Mouse (Mus musculus): ENCODE results near the gene Gfy. TPM values are rescaled to one million over a fixed set of nuclear protein-coding genes. Genes with fewer than 3 reads are reported as not detected.

Gene Gfy
- polyA plus RNA-seq, 1 experiment from 2014 or later = not detected

GRCm38 (mm10) chr7:45165701-45166100, 13.7 kb downstream of the Gfy start:
- no peak overlapping the region for H3K4me2 ChIP-seq
- DNase-seq (no peak), ATAC-seq (ENCODE audit: low read depth) (no peak)
- H3K4me3 ChIP-seq (replicated peaks) = no peak overlapping the region
- peaks cover 2% of the 10 kb centered on the region; the same call in 1 of the 2 replicates for H3K36me3 ChIP-seq
- no peak overlapping the region for H3K27ac ChIP-seq
- H3K27me3 ChIP-seq = peaks cover 85% of the 10 kb centered on the region
- peaks cover 19% of the 10 kb centered on the region for H3K9me3 ChIP-seq (replicated peaks)
- WGBS (ENCODE audit: insufficient replicate concordance) = 40% methylated on average over 11 of the region's 11 CpGs
- no peak overlapping the region for H3K9ac ChIP-seq
- peaks cover 20% of the 10 kb centered on the region for H3K4me1 ChIP-seq (replicated peaks)

- Histone ChIP-seq H3K9ac (no peak overlapping the region), H3K36me3 (peaks cover 10% of the 10 kb centered on the region; the same call in 1 of the 2 replicates), H3K4me1 (replicated peaks) (peaks cover 20% of the 10 kb centered on the region), H3K4me3 (replicated peaks) (no peak overlapping the region), H3K4me2 (no peak overlapping the region), H3K9me3 (replicated peaks) (peaks cover 14% of the 10 kb centered on the region), H3K27ac (no peak overlapping the region), H3K27me3 (peaks cover 76% of the 10 kb centered on the region)
- DNase-seq (no peak), ATAC-seq (ENCODE audit: low read depth) (no peak)
- 50% methylated on average over 5 of the region's 5 CpGs for WGBS (ENCODE audit: insufficient replicate concordance)
Measured at GRCm38 (mm10) chr7:45164833-45165232, 14.5 kb downstream of the Gfy start.

GRCm38 (mm10) chr7:45163735-45164490, 15.5 kb downstream of the Gfy start, which contains the start of gene Slc17a7:
Slc17a7 (plus strand) TSS chr7:45163949.
- ATAC-seq (ENCODE audit: low read depth) (peak; percentile 35; the same call in 1 of the 2 replicates), DNase-seq (peak; percentile 40)
- H3K27ac ChIP-seq = no peak within 1 kb of the TSS
- H3K36me3 ChIP-seq = peaks cover 19% of the 10 kb centered on the region; the same call in 1 of the 2 replicates
- H3K4me2 ChIP-seq = peak within 1 kb of the TSS; percentile 72
- H3K9ac ChIP-seq = peak within 1 kb of the TSS; percentile 53
- WGBS (ENCODE audit: insufficient replicate concordance) = 2% methylated on average over 38 of the region's 41 CpGs
- H3K9me3 ChIP-seq (replicated peaks) = peaks cover 5% of the 10 kb centered on the region; the same call in 1 of the 2 replicates
- H3K4me1 ChIP-seq (replicated peaks) = peaks cover 20% of the 10 kb centered on the region
- peak within 1 kb of the TSS; percentile 59 for H3K4me3 ChIP-seq (replicated peaks)
- H3K27me3 ChIP-seq = peaks cover 67% of the 10 kb centered on the region

GRCm38 (mm10) chr7:45162996-45163615, 16.3 kb downstream of the Gfy start:
- Histone ChIP-seq H3K4me2 (no peak overlapping the region), H3K27ac (no peak overlapping the region), H3K4me1 (replicated peaks) (peaks cover 20% of the 10 kb centered on the region), H3K9me3 (replicated peaks) (no peaks in the 10 kb centered on the region), H3K4me3 (replicated peaks) (no peak overlapping the region), H3K36me3 (peaks cover 19% of the 10 kb centered on the region; the same call in 1 of the 2 replicates), H3K9ac (no peak overlapping the region), H3K27me3 (peaks cover 59% of the 10 kb centered on the region)
- ATAC-seq (ENCODE audit: low read depth) = no peak
- WGBS (ENCODE audit: insufficient replicate concordance) = 58% methylated on average over 9 of the region's 9 CpGs
- no peak for DNase-seq

GRCm38 (mm10) chr7:45162551-45162950, 16.8 kb downstream of the Gfy start:
- Histone ChIP-seq H3K4me2 (peak overlapping the region; percentile 74), H3K4me3 (replicated peaks) (peak overlapping the region; percentile 42), H3K27me3 (peaks cover 53% of the 10 kb centered on the region), H3K9me3 (replicated peaks) (no peaks in the 10 kb centered on the region), H3K4me1 (replicated peaks) (peaks cover 20% of the 10 kb centered on the region), H3K36me3 (peaks cover 19% of the 10 kb centered on the region; the same call in 1 of the 2 replicates), H3K27ac (no peak overlapping the region), H3K9ac (peak overlapping the region; percentile 37; the same call in 1 of the 2 replicates)
- no peak for DNase-seq
- ATAC-seq (ENCODE audit: low read depth) = peak; percentile 18; the same call in 1 of the 2 replicates
- 21% methylated on average over 6 of the region's 6 CpGs for WGBS (ENCODE audit: insufficient replicate concordance)

- peak overlapping the region; percentile 42 for H3K4me3 ChIP-seq (replicated peaks)
- H3K9me3 ChIP-seq (replicated peaks) = no peaks in the 10 kb centered on the region
- H3K36me3 ChIP-seq = peaks cover 22% of the 10 kb centered on the region
- H3K9ac ChIP-seq = peak overlapping the region; percentile 37; the same call in 1 of the 2 replicates
- ATAC-seq (ENCODE audit: low read depth) (peak; percentile 73), DNase-seq (peak; percentile 72)
- peak overlapping the region; percentile 74 for H3K4me2 ChIP-seq
- H3K4me1 ChIP-seq (replicated peaks) = peaks cover 20% of the 10 kb centered on the region
- 4% methylated on average over 35 of the region's 35 CpGs for WGBS (ENCODE audit: insufficient replicate concordance)
- H3K27ac ChIP-seq = no peak overlapping the region
- peaks cover 46% of the 10 kb centered on the region for H3K27me3 ChIP-seq
Measured at GRCm38 (mm10) chr7:45161612-45162473, 17.5 kb downstream of the Gfy start.

GRCm38 (mm10) chr7:45160866-45161265, 18.5 kb downstream of the Gfy start:
- WGBS (ENCODE audit: insufficient replicate concordance) = 71% methylated on average over 3 of the region's 3 CpGs
- H3K4me3 ChIP-seq (replicated peaks) = no peak overlapping the region
- no peak for ATAC-seq (ENCODE audit: low read depth)
- no peaks in the 10 kb centered on the region for H3K9me3 ChIP-seq (replicated peaks)
- H3K9ac ChIP-seq = no peak overlapping the region
- H3K4me1 ChIP-seq (replicated peaks) = peaks cover 20% of the 10 kb centered on the region
- no peak overlapping the region for H3K27ac ChIP-seq
- H3K4me2 ChIP-seq = no peak overlapping the region
- peaks cover 25% of the 10 kb centered on the region for H3K36me3 ChIP-seq
- peaks cover 36% of the 10 kb centered on the region for H3K27me3 ChIP-seq
- DNase-seq = no peak

- no peak overlapping the region for H3K27ac ChIP-seq
- H3K9me3 ChIP-seq (replicated peaks) = no peaks in the 10 kb centered on the region
- no peak overlapping the region for H3K4me2 ChIP-seq
- WGBS (ENCODE audit: insufficient replicate concordance) = 85% methylated on average over 6 of the region's 6 CpGs
- H3K4me1 ChIP-seq (replicated peaks) = peaks cover 24% of the 10 kb centered on the region
- DNase-seq (no peak), ATAC-seq (ENCODE audit: low read depth) (no peak)
- peaks cover 31% of the 10 kb centered on the region for H3K27me3 ChIP-seq
- peaks cover 25% of the 10 kb centered on the region for H3K36me3 ChIP-seq
- no peak overlapping the region for H3K4me3 ChIP-seq (replicated peaks)
- H3K9ac ChIP-seq = no peak overlapping the region
Measured at GRCm38 (mm10) chr7:45160316-45160800, 19.0 kb downstream of the Gfy start.

- 82% methylated on average over 6 of the region's 6 CpGs for WGBS (ENCODE audit: insufficient replicate concordance)
Measured at GRCm38 (mm10) chr7:45158991-45159390, 20.4 kb downstream of the Gfy start.

GRCm38 (mm10) chr7:45157459-45157858, 21.9 kb downstream of the Gfy start:
- H3K9ac ChIP-seq = no peak overlapping the region
- H3K4me1 ChIP-seq (replicated peaks) = peaks cover 28% of the 10 kb centered on the region
- peaks cover 2% of the 10 kb centered on the region for H3K27me3 ChIP-seq
- H3K4me3 ChIP-seq (replicated peaks) = no peak overlapping the region
- H3K9me3 ChIP-seq (replicated peaks) = no peaks in the 10 kb centered on the region
- 84% methylated on average over 14 of the region's 14 CpGs for WGBS (ENCODE audit: insufficient replicate concordance)
- H3K4me2 ChIP-seq = no peak overlapping the region
- H3K36me3 ChIP-seq = peaks cover 25% of the 10 kb centered on the region
- ATAC-seq (ENCODE audit: low read depth) (no peak), DNase-seq (no peak)
- H3K27ac ChIP-seq = no peak overlapping the region

More at GRCm38 (mm10) chr7:45158991-45159390, 20.4 kb downstream of the Gfy start:
- H3K9me3 ChIP-seq (replicated peaks) = no peaks in the 10 kb centered on the region
- H3K4me3 ChIP-seq (replicated peaks) = no peak overlapping the region
- ATAC-seq (ENCODE audit: low read depth) (no peak), DNase-seq (no peak)
- H3K27ac ChIP-seq = no peak overlapping the region
- peaks cover 29% of the 10 kb centered on the region for H3K4me1 ChIP-seq (replicated peaks)
- no peak overlapping the region for H3K9ac ChIP-seq
- H3K36me3 ChIP-seq = peaks cover 25% of the 10 kb centered on the region
- H3K27me3 ChIP-seq = peaks cover 18% of the 10 kb centered on the region
- no peak overlapping the region for H3K4me2 ChIP-seq
